Mouse (Mus musculus): Measurements from ENCODE around the gene Slc25a18. TPM values are rescaled to one million over a fixed set of nuclear protein-coding genes. Genes with fewer than 3 reads are reported as not detected.

The Slc25a18 gene
- polyA plus RNA-seq, 1 experiment from 2014 or later, result 3.8 TPM

DNA sequence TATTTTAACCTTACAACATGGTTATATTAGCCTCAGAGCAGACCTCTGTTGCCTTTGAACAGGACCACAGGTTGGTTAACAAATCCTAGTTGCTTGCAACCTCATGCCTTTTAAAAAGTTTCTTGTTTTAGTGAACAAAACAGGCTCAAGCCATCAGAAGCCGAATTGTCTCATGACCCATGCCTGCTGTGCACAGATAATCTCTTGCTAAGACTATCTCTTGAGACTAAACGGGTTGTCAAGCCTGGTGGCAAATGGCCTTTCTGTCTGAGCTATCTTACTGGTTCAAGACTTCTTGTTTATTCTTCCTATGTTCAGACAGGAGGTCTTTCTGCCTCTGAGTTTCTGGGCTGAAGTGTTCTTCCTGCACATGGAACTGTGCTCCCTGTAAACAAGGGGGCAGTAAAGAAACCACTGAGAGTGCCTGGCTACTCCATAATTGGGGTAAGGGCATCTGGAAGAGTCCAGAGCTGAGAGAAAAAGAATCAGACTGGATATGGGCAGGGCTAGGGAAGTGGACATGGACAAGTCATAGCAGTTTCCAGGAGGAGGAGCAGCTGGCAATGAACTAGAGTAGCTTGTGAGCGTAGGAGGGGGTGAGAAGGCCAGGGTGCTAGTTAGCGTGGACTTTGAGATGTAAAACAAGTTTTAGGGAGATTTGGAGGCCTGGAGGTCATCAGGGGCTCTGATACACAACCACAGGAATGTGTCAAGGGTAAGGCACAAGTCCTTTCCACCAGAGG is 57.7 kb downstream of the Slc25a18 start:
- Histone ChIP-seq H3K27ac (no peak overlapping the region), H3K9me3 (no peaks in the 10 kb centered on the region), H3K4me2 (replicated peaks) (no peak overlapping the region), H3K4me1 (replicated peaks) (peaks cover 3% of the 10 kb centered on the region; the same call in 1 of the 2 replicates), H3K27me3 (peaks cover 7% of the 10 kb centered on the region; the same call in 1 of the 2 replicates), H3K36me3 (no peaks in the 10 kb centered on the region), H3K9ac (replicated peaks) (no peak overlapping the region), H3K4me3 (replicated peaks) (no peak overlapping the region)
- no peak for ATAC-seq
- 58% methylated on average over 4 of the region's 4 CpGs for WGBS

DNA sequence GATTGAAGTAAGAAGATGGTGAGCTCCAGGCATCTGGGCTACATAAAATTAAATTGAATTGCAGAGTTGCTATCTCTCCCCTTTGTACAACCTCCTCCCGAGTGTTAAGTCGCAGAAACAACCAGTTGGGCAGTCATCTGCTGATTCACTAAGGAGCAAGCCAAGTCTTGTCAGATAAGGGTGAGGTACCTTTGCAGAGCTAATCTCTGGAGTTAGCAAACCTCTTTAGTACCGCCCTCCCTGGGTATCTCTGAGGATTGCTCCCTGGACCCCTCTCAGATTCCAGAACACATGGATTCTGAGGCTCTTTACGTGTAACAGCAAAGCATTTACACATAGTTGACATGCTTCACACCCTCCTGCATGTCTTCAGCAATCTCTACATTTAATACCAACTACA is 58.7 kb downstream of the Slc25a18 start:
- Histone ChIP-seq H3K27ac (no peak overlapping the region), H3K4me2 (replicated peaks) (no peak overlapping the region), H3K4me3 (replicated peaks) (no peak overlapping the region), H3K9me3 (no peaks in the 10 kb centered on the region), H3K36me3 (no peaks in the 10 kb centered on the region), H3K9ac (replicated peaks) (no peak overlapping the region), H3K4me1 (replicated peaks) (peaks cover 8% of the 10 kb centered on the region), H3K27me3 (peaks cover 7% of the 10 kb centered on the region; the same call in 1 of the 2 replicates)
- ATAC-seq, result no peak
- 75% methylated on average over 4 of the region's 4 CpGs for WGBS

GRCm38 (mm10) chr6:120834766-120835321 is 61.5 kb downstream of the Slc25a18 start:
- Histone ChIP-seq H3K4me2 (replicated peaks) (no peak overlapping the region), H3K4me1 (replicated peaks) (peaks cover 14% of the 10 kb centered on the region), H3K9ac (replicated peaks) (no peak overlapping the region), H3K27me3 (0 out of 2 replicates have a peak, but pooled peaks cover 2% of the 10 kb centered on the region), H3K9me3 (no peaks in the 10 kb centered on the region), H3K4me3 (replicated peaks) (no peak overlapping the region), H3K36me3 (no peaks in the 10 kb centered on the region), H3K27ac (no peak overlapping the region)
- no peak for ATAC-seq
- 93% methylated on average over 4 of the region's 4 CpGs for WGBS

DNA sequence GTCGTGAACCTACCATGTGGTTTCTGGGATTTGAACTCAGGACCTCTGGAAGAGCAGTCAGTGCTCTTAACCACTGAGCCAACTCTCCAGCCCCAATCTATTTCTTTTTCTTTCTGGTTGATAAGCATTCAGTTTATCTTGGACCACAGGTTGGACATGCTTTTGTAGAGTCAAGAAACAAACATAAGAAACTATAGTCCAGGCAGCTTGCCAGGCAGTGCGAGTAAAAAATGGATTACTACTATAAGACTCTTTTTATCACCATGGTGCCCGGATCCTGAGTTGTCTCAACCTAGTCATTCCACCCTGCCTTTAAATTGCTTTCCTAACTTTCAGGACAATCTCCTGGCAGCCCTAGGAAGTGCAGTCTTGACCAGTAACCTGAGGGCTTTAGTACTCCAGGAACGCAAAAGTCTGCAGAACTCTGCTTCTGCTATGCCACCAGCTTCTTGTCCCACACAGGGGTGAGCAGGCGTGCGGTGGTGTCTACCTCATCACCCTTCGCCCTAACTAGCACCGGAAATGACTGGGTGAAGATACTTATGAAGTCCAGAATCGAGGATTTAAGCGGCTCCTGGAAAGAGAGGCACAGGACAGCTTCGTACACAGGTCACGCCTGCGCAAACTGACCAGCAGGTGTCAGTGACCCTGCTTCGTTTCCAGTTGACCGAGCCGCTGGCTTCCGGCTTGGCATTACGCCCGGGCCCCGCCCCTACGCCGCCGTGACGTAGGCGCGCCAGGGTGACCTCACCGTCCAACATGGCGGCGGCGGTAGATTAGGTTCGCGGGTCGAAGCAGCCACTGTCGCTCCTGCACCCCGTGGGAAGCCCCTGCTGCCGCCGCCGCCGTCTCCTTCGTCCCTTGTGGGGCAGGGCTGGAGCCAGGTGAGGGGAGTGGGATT is 62.3 kb downstream of the Slc25a18 start, which contains the start of gene Bcl2l13:
Gene Bcl2l13 (plus strand): TSS at position 739 of the 901 bp plus-strand sequence.
- Histone ChIP-seq H3K36me3 (no peaks in the 10 kb centered on the region), H3K4me1 (replicated peaks) (peaks cover 14% of the 10 kb centered on the region), H3K9ac (replicated peaks) (peak within 1 kb of the TSS; percentile 93), H3K4me2 (replicated peaks) (peak within 1 kb of the TSS; percentile 82), H3K9me3 (no peaks in the 10 kb centered on the region), H3K27me3 (no peaks in the 10 kb centered on the region), H3K27ac (peak within 1 kb of the TSS; percentile 97), H3K4me3 (replicated peaks) (peak within 1 kb of the TSS; percentile 86)
- WGBS, result 6% methylated on average over 40 of the region's 40 CpGs
- ATAC-seq, result peak; percentile 93

DNA sequence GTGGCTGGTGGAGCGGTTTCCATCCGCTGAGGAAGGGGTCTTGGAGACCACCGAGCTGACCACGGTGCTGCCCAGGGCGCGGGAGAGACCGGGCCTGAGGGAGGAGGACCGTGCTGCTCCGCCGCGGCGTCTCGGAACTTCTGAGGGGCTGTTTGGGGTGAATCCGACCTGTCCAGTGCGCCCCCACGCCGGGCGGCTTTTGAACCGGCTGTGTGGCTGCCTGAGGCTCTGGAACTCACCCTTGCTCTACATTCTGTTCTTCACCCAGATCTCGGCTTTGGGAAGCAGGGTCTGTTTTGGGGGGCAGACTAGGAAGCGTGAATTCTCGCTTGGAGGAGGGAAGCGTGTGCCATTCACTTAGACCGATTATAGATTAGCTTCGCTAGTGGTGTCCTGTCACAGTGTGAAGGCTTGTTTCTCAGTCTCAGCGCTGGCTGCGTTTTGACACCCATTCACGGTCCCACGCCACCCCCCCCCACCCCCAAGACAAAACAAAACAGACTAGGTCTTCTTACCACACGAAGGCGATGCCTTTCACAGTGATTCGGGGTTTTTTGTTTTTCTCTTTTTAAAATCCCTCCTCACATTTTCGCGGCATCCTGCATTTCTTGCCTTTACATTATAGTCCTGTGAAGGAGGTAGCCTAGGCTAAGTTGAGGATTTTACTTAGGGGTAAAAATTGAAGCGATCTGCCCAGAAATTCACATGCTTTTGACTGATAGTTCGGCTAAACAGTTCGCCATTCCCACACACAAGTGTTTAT is 63.2 kb downstream of the Slc25a18 start:
- Histone ChIP-seq H3K27me3 (no peaks in the 10 kb centered on the region), H3K4me2 (replicated peaks) (peak overlapping the region; percentile 82), H3K36me3 (no peaks in the 10 kb centered on the region), H3K27ac (peak overlapping the region; percentile 97), H3K9ac (replicated peaks) (peak overlapping the region; percentile 93), H3K9me3 (no peaks in the 10 kb centered on the region), H3K4me1 (replicated peaks) (peaks cover 14% of the 10 kb centered on the region), H3K4me3 (replicated peaks) (peak overlapping the region; percentile 86)
- peak; percentile 89 for ATAC-seq
- WGBS, result 4% methylated on average over 37 of the region's 37 CpGs

DNA sequence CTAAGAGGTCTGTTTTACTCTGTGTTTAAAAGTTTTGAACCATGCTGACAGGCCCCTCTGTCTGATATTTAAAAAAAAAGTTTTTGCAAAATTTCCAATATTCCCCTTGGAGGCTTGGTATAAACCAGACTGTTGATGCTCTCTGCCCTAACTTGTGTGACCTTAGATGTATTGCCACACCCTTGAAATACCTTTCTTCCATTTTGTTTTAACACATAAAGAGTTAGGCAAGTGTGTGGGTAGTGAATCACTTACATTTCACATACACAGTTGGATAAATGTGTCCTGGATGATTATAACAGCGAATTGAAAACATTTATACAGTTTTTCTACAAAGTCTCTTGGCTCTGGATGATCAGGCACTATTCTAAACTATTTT is 63.8 kb downstream of the Slc25a18 start:
- H3K27ac ChIP-seq, result no peak overlapping the region
- peak overlapping the region; percentile 86 for H3K4me3 ChIP-seq (replicated peaks)
- 78% methylated on average over 1 of the region's 1 CpGs for WGBS
- H3K27me3 ChIP-seq, result no peaks in the 10 kb centered on the region
- H3K36me3 ChIP-seq, result no peaks in the 10 kb centered on the region
- no peaks in the 10 kb centered on the region for H3K9me3 ChIP-seq
- H3K9ac ChIP-seq (replicated peaks), result peak overlapping the region; percentile 93
- H3K4me2 ChIP-seq (replicated peaks), result peak overlapping the region; percentile 82
- no peak for ATAC-seq
- H3K4me1 ChIP-seq (replicated peaks), result peaks cover 14% of the 10 kb centered on the region

DNA sequence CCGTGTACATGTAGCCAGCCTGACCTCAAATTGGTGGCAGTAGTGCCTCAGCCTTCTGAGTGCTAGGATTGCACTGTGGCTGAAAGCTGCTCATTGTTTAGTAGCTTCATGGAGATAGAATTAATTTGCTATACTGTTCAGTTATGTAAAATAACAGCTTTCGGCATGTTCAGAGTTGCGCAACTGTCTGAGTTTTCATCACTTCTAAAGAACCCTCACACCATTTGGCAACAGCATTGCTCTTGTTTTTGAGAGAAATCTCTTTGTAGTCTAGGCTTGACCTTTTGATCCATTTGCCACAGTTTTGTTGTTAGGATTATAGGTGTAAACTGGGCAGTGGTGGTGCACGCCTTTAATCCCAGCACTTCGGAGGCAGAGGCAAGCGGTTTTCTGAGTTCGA is 66.9 kb downstream of the Slc25a18 start:
- no peak overlapping the region for H3K4me2 ChIP-seq (replicated peaks)
- H3K9me3 ChIP-seq, result no peaks in the 10 kb centered on the region
- WGBS, result 97% methylated on average over 7 of the region's 7 CpGs
- H3K4me1 ChIP-seq (replicated peaks), result peaks cover 14% of the 10 kb centered on the region
- H3K27ac ChIP-seq, result no peak overlapping the region
- ATAC-seq, result no peak
- H3K27me3 ChIP-seq, result no peaks in the 10 kb centered on the region
- H3K36me3 ChIP-seq, result no peaks in the 10 kb centered on the region
- no peak overlapping the region for H3K4me3 ChIP-seq (replicated peaks)
- no peak overlapping the region for H3K9ac ChIP-seq (replicated peaks)

DNA sequence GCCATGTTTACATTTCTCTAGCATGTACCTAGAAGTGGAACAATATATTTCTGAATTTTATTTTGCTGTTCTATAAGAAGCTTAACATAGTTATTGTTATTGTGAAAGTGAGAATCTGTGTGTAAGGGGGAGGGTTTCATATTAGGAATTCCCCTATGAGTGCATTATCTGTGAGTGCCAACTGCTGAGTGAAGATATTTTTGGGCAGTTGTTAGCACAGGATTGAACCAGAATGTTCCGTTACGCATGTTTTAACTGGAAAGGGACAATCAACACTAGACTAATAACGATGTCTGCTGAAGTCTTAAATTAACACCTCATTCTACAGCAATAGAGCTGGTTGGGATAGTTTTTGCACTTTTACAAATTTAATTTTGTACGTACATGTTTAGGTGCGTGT is 68.4 kb downstream of the Slc25a18 start:
- WGBS, result 96% methylated on average over 5 of the region's 5 CpGs
- Histone ChIP-seq H3K4me1 (replicated peaks) (peaks cover 10% of the 10 kb centered on the region), H3K27me3 (no peaks in the 10 kb centered on the region)

More for the DNA sequence above, 68.4 kb downstream of the Slc25a18 start:
- H3K9ac ChIP-seq (replicated peaks), result no peak overlapping the region
- no peaks in the 10 kb centered on the region for H3K36me3 ChIP-seq
- H3K4me2 ChIP-seq (replicated peaks), result no peak overlapping the region
- H3K4me3 ChIP-seq (replicated peaks), result no peak overlapping the region
- no peak for ATAC-seq
- H3K9me3 ChIP-seq, result no peaks in the 10 kb centered on the region
- H3K27ac ChIP-seq, result no peak overlapping the region

Small RNA genes within 50 kb of the gene (microRNA-seq; reads per million reads assigned to microRNA genes)
- not detected for gene Gm25193

Other genes with a start within 250 kb of the Slc25a18 start
- 14.5 and 15.3 TPM in 2 replicates for gene Hdhd5, start 242.3 kb upstream of the Slc25a18 start, polyA plus RNA-seq (2015; fragmentation: Nextera tagmentation; extraction: Ambion mirVana)
- gene Cecr2, start 107.2 kb upstream of the Slc25a18 start, polyA plus RNA-seq (2015; fragmentation: Nextera tagmentation; extraction: Ambion mirVana), result 5.6 and 7.6 TPM in 2 replicates
- gene Atp6v1e1, start 49.2 kb downstream of the Slc25a18 start, polyA plus RNA-seq (2015; fragmentation: Nextera tagmentation; extraction: Ambion mirVana), result 221 and 234 TPM in 2 replicates
- gene Bcl2l13, start 62.6 kb downstream of the Slc25a18 start, polyA plus RNA-seq (2015; fragmentation: Nextera tagmentation; extraction: Ambion mirVana), result 32.3 and 32.5 TPM in 2 replicates
- gene Bid, start 143.3 kb downstream of the Slc25a18 start, polyA plus RNA-seq (2015; fragmentation: Nextera tagmentation; extraction: Ambion mirVana), result 27.2 and 28.1 TPM in 2 replicates

All from midbrain, embryonic 13.5 days (tissue).